Comparison of ENCODE assay signal across 20 mouse cellular contexts in genomic region chr16:85145369-85145768, GRCm38 (mm10). TPM values are rescaled to one million over a fixed set of nuclear protein-coding genes. Genes with fewer than 3 reads are reported as not detected.
DNase-seq lines count a peak whose midpoint lies in the region; ATAC-seq and TF ChIP-seq lines count a peak whose summit lies in the region.
"Had no signal": no experiment of that assay in that cellular context is flagged by ENCODE, and none has a peak within 500 bp of the region (broad histone marks: within the 10 kb centered on the region; RNA-seq: fewer than 3 reads in every experiment).

No protein-coding gene starts in this region.

- DNase-seq in kidney, adult 2 months: no peak
- no peak for DNase-seq in kidney, postnatal 36 days
- no peak for DNase-seq in limb, embryonic 11.5 days (ENCODE audit: low spot score)
- DNase-seq in kidney, adult 18-20 months: no peak
- DNase-seq: adrenal gland, adult 2 months; cerebellum, adult 9-11 months; gastrocnemius, postnatal 14 days; heart, adult 2 months; kidney, postnatal 4 days; layer of hippocampus, adult 9-11 months; liver, embryonic 13.5 days; lung, embryonic 14.5 days; lung, postnatal 36 days; thymus, postnatal 14 days had no signal

- no peak for TF ChIP-seq CTCF in kidney, adult 2 months (conservative IDR thresholded peaks at IDR 0.05; ENCODE audit: insufficient read depth, insufficient read length, low read depth, low read length)
- no peak for TF ChIP-seq CTCF in small intestine, adult 2 months (IDR thresholded peaks at IDR 0.05; ENCODE audit: extremely low read depth, insufficient read length, insufficient replicate concordance, low read depth, low read length)

- no peak overlapping the region for H3K9ac ChIP-seq in hindbrain, embryonic 16.5 days (ENCODE audit: low read depth, low read length)
- H3K9ac ChIP-seq in limb, embryonic 11.5 days (ENCODE audit: low read length): no peak overlapping the region
- H3K9ac ChIP-seq: embryonic facial prominence, embryonic 12.5 days; limb, embryonic 13.5 days; liver, embryonic 13.5 days; lung, embryonic 14.5 days had no signal

- peak overlapping the region; percentile 10 for H3K27ac ChIP-seq in kidney, adult 2 months (ENCODE audit: insufficient read depth, low read depth, low read length)
- H3K27ac ChIP-seq in hindbrain, embryonic 16.5 days (ENCODE audit: low read depth, low read length): no peak overlapping the region
- H3K27ac ChIP-seq in limb, embryonic 11.5 days (replicated peaks; ENCODE audit: low read depth, low read length): no peak overlapping the region
- H3K27ac ChIP-seq in small intestine, adult 2 months (ENCODE audit: insufficient read depth, low read depth, low read length): peak overlapping the region; percentile 83
- H3K27ac ChIP-seq: embryonic facial prominence, embryonic 12.5 days; heart, adult 2 months; limb, embryonic 13.5 days; liver, embryonic 13.5 days had no signal

- H3K4me1 ChIP-seq in kidney, adult 2 months (ENCODE audit: control insufficient read depth, insufficient read depth, low read length): peaks cover 33% of the 10 kb centered on the region
- H3K4me1 ChIP-seq in hindbrain, embryonic 16.5 days (ENCODE audit: control insufficient read depth, insufficient read depth, low read depth, low read length): peaks cover 4% of the 10 kb centered on the region; the same call in 1 of the 2 replicates
- no peaks in the 10 kb centered on the region for H3K4me1 ChIP-seq in limb, embryonic 11.5 days (ENCODE audit: control insufficient read depth, insufficient read depth, low read length)
- peaks cover 24% of the 10 kb centered on the region; the same call in 1 of the 2 replicates for H3K4me1 ChIP-seq in small intestine, adult 2 months (ENCODE audit: control insufficient read depth, insufficient read depth, insufficient read length, low read length)

- WGBS in kidney, adult 2 months: 81% methylated on average over 11 of the region's 11 CpGs
- 71% methylated on average over 11 of the region's 11 CpGs for WGBS in hindbrain, embryonic 16.5 days
- WGBS in limb, embryonic 11.5 days: 92% methylated on average over 11 of the region's 11 CpGs
- 90% methylated on average over 11 of the region's 11 CpGs for WGBS in small intestine, adult 2 months

- ATAC-seq in hindbrain, embryonic 16.5 days: peak; percentile 15; the same call in 1 of the 2 replicates
- 0 out of 2 replicates have a peak, but pooled peaks have one; percentile 8 for ATAC-seq in limb, embryonic 11.5 days (ENCODE audit: insufficient number of reproducible peaks, low FRiP score, low TSS enrichment, low read depth)
- no peak for ATAC-seq in granulocyte monocyte progenitor cell, adult 5-6 weeks (replicated peaks; ENCODE audit: poor library complexity, severe bottlenecking)

- no peak overlapping the region for H3K4me3 ChIP-seq in kidney, adult 2 months (ENCODE audit: insufficient read depth, low read depth, low read length)
- no peak overlapping the region for H3K4me3 ChIP-seq in hindbrain, embryonic 16.5 days (ENCODE audit: low read length)
- no peak overlapping the region for H3K4me3 ChIP-seq in limb, embryonic 11.5 days (ENCODE audit: low read depth, low read length)
- H3K4me3 ChIP-seq in small intestine, adult 2 months (ENCODE audit: low read depth, low read length): no peak overlapping the region
- H3K4me3 ChIP-seq: embryonic facial prominence, embryonic 12.5 days; erythroblast, embryonic 14.5 days; heart, adult 2 months; limb, embryonic 13.5 days; liver, embryonic 13.5 days had no signal

- no peak for TF ChIP-seq POLR2A in kidney, adult 2 months (IDR thresholded peaks at IDR 0.05; ENCODE audit: low read depth, low read length)
- TF ChIP-seq POLR2A in small intestine, adult 2 months (IDR thresholded peaks at IDR 0.05; ENCODE audit: low read depth, low read length): no peak

- no peaks in the 10 kb centered on the region for H3K36me3 ChIP-seq in kidney, adult 2 months (ENCODE audit: control insufficient read depth, insufficient read depth, low read length)
- no peaks in the 10 kb centered on the region for H3K36me3 ChIP-seq in hindbrain, embryonic 16.5 days (ENCODE audit: control insufficient read depth, insufficient read depth, low read length)
- no peaks in the 10 kb centered on the region for H3K36me3 ChIP-seq in limb, embryonic 11.5 days (ENCODE audit: control insufficient read depth, insufficient read depth, low read length)
- H3K36me3 ChIP-seq in small intestine, adult 2 months (ENCODE audit: control insufficient read depth, insufficient read depth, low read length): no peaks in the 10 kb centered on the region
- H3K36me3 ChIP-seq: embryonic facial prominence, embryonic 12.5 days; limb, embryonic 13.5 days; liver, embryonic 13.5 days had no signal

- H3K4me2 ChIP-seq in hindbrain, embryonic 16.5 days (ENCODE audit: low read length): no peak overlapping the region
- no peak overlapping the region for H3K4me2 ChIP-seq in limb, embryonic 11.5 days (ENCODE audit: low read depth, severe bottlenecking)
- H3K4me2 ChIP-seq: embryonic facial prominence, embryonic 12.5 days; limb, embryonic 13.5 days; liver, embryonic 13.5 days; lung, embryonic 14.5 days had no signal

- no peaks in the 10 kb centered on the region for H3K9me3 ChIP-seq in hindbrain, embryonic 16.5 days (ENCODE audit: control insufficient read depth, low read length)
- no peaks in the 10 kb centered on the region for H3K9me3 ChIP-seq in limb, embryonic 11.5 days (ENCODE audit: control insufficient read depth, low read length)
- H3K9me3 ChIP-seq: embryonic facial prominence, embryonic 12.5 days; limb, embryonic 13.5 days; liver, embryonic 13.5 days had no signal

- no peaks in the 10 kb centered on the region for H3K27me3 ChIP-seq in kidney, adult 2 months (replicated peaks; ENCODE audit: control insufficient read depth, insufficient read depth, low read length)
- H3K27me3 ChIP-seq in hindbrain, embryonic 16.5 days (replicated peaks; ENCODE audit: control insufficient read depth, insufficient read depth, low read length): no peaks in the 10 kb centered on the region
- no peaks in the 10 kb centered on the region for H3K27me3 ChIP-seq in limb, embryonic 11.5 days (ENCODE audit: control insufficient read depth, insufficient read depth, low read length)
- H3K27me3 ChIP-seq in small intestine, adult 2 months (ENCODE audit: control insufficient read depth, insufficient read depth, low read length): no peaks in the 10 kb centered on the region
- H3K27me3 ChIP-seq: embryonic facial prominence, embryonic 12.5 days; limb, embryonic 13.5 days; liver, embryonic 13.5 days had no signal

RNA-seq across cellular contexts. Expression of gene App, which starts 28.2 kb away (rescaled TPM):
- 587 and 592 TPM in 2 replicates for polyA plus RNA-seq in kidney, adult 2 months (2012; rRNA removed)
- 482 and 521 TPM in 2 replicates for polyA plus RNA-seq in hindbrain, embryonic 16.5 days (2015; fragmentation: Nextera tagmentation; extraction: Ambion mirVana)
- polyA plus RNA-seq in limb, embryonic 11.5 days (2014; fragmentation: Nextera tagmentation; extraction: Ambion mirVana): 93.6 and 98.4 TPM in 2 replicates
- 133 and 387 TPM in 2 replicates for polyA plus RNA-seq in small intestine, adult 2 months (2012; rRNA removed)
- 47.2 and 63.2 TPM in 2 replicates for total RNA-seq in granulocyte monocyte progenitor cell, adult 5-6 weeks (2014; fragmentation: Nextera tagmentation)
- 119 and 121 TPM in 2 replicates for total RNA-seq in granulocyte monocyte progenitor cell, adult 5-6 weeks (2017)

Comparison
In these comparisons a context has a peak if more than half of its experiments do, and no peak if none do; other contexts are left out.
1. H3K27ac ChIP-seq: peak in kidney, adult 2 months (single experiment) and small intestine, adult 2 months (single experiment); none in hindbrain, embryonic 16.5 days (single experiment) and limb, embryonic 11.5 days (single experiment).